Mouse (Mus musculus) adrenal gland, postnatal 36 days (tissue): ENCODE measurements around the gene Sulf2. TPM values are rescaled to one million over a fixed set of nuclear protein-coding genes. Genes with fewer than 3 reads are reported as not detected.

Source experiments
- DNase-seq, 2 experiments: peaks; one replicate each; pipeline ENCODE4 v3.0.0; 2021; ENCODE audit warnings: mixed read lengths in 1 of 2
- total RNA-seq, 2 experiments: library from RNA; stranded (reverse); gene quantifications; 2 replicates each; pipeline ENCODE4 v1.2.3; 2021

Sulf2 gene
- total RNA-seq, 2 experiments from 2014 or later: 51.6 to 117 TPM

DNA sequence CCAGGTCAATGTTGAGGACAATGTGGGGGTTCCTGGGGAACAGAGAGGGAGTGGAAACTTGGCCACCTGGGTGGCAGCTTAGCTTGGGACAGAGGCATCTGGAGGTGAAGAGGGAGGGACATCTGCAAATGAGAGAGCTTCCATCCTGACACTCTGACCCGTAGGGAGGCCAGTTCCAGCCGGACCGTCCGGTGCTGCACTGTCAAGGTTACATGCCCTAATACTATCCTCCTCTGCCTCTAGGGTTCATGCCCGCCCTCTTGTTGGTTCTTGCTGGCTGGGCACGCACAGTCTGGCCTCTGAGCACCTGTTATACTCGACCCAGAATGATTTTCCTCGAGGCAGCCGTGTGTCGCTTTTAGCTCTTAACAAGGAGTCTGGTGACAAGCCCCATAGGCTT, 69.7 kb downstream of the Sulf2 start:
- DNase-seq: no peak

GRCm38 (mm10) chr2:166084964-166085363, 70.5 kb downstream of the Sulf2 start:
- peak; percentile 68 to 78 for DNase-seq

GRCm38 (mm10) chr2:166084111-166084510, 71.4 kb downstream of the Sulf2 start:
- no peak for DNase-seq

GRCm38 (mm10) chr2:166083542-166084031, 71.9 kb downstream of the Sulf2 start:
- no peak for DNase-seq

DNA sequence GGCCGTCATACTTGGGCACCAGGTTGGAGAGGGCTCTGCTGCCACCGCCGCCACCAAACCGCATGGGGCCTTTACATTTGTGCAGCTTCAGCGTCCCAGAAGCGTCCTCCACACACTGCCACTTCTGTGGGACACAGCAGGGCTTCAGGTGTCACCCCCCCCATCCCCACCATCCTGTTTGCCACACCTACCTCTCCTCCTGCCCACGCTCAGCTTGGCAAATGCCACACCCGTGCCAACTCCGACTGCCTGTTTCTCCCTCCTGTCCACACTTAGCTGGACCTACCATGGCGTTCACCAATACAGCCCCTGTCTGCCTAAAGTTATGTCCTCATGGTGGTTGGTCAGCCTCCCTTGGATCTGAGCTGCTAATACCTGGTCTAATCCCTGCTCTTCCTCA, 72.8 kb downstream of the Sulf2 start:
- DNase-seq: no peak

GRCm38 (mm10) chr2:166082193-166082592, 73.3 kb downstream of the Sulf2 start:
- peak; percentile 84 to 87 for DNase-seq

GRCm38 (mm10) chr2:166080967-166081750, 74.3 kb downstream of the Sulf2 start:
- DNase-seq: peak; percentile 76 to 83

DNA sequence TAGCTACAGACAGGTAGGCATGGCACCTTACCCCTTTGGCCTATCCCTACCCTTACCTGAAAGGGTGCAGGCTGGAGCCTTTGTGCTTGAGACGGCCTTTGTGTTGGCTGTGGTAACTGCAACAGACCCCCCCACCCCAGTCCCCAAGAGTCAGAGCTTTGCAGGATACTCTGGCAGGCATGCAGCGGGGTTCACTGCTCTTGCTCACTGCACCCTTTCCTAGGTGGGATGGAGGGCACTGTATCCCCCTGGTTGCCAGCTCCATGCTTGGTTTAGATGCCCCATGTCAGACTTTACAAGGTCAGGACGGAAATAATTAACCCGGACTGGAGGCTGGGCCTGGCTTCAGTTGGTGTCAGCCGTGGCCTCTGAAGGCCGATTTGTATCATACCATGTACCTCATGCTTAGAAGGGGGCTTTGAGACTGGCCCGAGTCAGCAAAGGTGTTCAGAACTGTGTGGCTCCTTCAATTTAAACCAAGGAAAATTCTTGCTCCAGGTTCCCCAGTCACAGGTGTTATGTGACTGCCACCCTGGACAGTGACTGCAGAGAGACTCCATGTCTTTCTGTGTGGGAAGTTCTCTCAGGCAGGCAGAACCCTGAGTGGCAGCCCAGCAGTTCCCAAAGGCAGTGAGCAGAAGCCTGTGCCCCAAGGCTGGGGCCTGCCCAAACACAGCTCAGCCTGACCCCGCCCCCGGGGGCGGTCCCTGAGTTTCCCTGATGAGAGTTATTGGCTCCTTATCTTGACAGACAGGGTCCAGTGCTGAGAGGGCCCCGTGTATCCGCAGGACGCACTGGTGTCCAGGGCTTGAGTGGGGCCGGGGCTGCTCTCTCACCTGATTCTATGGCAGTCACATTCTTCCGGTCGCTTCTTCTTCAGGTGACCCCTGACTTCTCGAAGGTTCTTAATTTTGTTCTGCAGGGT, 75.2 kb downstream of the Sulf2 start:
- peak; percentile 83 to 91 for DNase-seq

DNA sequence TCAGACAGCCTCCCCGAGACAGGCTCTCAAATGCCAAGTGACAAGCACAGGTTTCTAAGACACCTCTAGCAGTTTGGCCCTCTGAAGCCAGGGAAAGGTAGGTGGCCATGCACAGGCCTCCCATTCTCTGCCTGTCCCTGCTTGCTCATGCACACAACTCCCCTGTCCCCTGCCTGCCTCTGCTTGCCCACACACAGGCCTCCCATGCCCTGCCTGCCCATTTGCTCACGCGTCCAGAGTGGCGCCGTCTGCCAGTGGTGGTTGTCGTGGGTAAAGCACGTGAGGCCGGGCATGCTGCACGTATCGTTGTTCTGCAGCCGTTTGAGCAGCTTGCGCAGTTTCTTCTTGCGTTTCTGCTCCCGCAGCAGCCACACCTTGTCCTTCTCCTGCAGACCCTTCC, 76.2 kb downstream of the Sulf2 start:
- DNase-seq: no peak

DNA sequence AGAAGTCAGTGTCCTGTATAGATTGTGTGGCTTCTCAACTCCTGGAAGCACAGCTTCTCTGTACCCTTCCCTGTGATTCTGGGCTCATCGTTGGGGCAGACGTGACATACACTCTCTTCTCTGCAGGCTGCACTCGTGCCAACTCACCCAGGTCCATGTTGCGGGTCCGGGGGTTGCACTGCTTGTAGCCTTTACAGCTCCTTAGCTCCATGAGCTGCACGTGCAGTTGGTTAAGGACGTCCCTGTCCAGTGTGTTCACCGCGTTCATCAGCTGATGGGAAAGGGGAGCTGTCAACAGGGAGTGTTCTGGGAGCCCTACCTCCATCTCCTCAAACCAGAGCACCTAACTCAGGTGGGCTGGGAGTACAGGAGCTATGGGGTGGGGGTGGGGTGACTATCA, 78.1 kb downstream of the Sulf2 start:
- no peak for DNase-seq

GRCm38 (mm10) chr2:166074322-166074721, 81.1 kb downstream of the Sulf2 start:
- DNase-seq: no peak

- DNase-seq: no peak
Measured at GRCm38 (mm10) chr2:166073082-166073481, 82.4 kb downstream of the Sulf2 start.

DNA sequence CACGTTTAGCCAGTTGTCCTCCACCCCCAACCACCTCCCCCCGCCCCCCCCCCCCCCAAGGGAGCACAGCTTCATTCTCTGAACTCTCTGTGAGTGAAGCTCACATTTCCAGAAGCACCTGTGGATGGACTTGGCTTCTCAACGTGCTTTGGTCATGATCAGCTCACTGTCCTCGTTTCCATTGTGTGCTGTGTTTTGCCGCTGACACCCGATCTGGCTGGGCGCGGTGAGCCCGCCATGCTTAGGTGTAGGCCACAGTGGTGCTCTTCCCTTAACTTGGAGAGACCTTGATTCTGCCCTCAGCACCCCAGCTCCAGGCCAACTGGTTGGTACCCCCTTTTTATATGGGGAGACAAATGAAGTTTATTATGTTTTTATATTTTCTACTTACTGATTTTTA, 83.6 kb downstream of the Sulf2 start:
- DNase-seq: no peak

GRCm38 (mm10) chr2:166071481-166071880, 84.0 kb downstream of the Sulf2 start:
- no peak for DNase-seq

GRCm38 (mm10) chr2:166069738-166070137, 85.7 kb downstream of the Sulf2 start:
- DNase-seq: no peak

DNA sequence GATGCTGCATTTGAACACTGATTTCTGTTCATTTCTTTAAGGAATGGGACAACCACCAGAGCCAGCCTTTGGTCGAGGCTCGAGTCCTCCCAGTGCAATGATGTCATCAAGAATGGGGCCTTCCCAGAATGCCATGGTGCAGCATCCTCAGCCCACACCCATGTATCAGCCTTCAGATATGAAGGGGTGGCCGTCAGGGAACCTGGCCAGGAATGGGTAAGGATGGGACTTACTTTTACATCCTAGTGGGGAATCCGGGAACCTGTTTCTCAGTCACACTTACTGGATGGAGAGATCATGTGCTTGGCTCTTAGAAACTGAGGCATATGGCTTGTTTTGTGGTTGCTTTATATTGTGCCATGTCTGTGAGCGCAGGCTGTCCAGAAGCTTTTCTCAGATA, 86.3 kb downstream of the Sulf2 start:
- no peak for DNase-seq

DNA sequence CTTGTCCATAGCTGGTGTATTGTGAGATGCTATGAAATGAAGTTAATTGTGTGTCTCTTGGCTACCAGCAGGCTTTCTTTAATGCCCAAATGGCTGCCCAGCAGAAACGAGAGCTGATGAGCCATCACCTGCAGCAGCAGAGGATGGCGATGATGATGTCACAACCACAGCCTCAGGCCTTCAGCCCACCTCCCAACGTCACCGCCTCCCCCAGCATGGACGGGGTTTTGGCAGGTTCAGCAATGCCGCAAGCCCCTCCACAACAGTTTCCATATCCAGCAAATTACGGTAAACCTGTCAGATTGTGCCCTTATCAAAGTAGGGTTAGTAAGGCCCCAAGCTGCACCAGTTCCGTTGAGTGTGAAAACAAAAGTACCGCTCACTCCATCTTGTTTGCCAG, 87.2 kb downstream of the Sulf2 start:
- DNase-seq: no peak

DNA sequence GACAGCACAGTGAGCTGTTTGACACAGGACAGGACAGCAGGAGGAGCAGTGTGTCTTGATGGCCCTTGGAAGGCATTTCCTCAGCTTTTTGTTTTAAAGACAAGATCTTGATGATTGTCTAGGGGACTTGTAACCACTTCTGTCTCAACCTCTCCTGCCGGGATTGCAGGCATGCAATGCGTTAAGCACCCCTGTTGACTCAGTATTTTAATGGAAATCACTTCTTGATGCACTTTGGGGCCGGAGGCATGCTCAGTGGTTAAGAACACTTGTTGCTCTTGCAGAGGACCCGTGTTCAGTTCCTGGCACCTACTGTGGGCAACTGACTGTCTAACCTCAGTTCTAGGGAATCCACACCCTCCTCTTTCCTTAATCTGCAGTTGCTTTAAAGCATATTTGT, 89.0 kb downstream of the Sulf2 start:
- no peak for DNase-seq

GRCm38 (mm10) chr2:166062431-166062830, 93.0 kb downstream of the Sulf2 start:
- no peak for DNase-seq

DNA sequence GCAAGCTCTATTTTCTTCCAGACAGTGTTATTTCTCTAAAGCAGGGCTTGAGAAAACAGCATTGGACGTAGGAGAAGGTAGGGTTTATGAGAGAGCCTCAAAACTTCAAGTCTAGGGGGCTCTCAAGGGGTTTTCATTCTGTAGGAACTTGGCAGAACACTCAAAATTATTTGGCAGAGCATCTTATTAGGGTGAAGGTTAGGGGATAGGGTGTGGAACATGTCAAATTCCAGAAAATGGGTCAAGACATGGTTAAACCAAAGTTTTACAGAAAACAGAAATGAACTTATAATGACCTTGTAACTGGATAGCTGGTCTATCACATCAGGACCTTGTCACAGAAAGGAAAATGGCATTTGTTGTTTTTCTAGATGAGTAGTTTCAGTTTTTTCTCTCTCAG, 93.5 kb downstream of the Sulf2 start:
- no peak for DNase-seq

DNA sequence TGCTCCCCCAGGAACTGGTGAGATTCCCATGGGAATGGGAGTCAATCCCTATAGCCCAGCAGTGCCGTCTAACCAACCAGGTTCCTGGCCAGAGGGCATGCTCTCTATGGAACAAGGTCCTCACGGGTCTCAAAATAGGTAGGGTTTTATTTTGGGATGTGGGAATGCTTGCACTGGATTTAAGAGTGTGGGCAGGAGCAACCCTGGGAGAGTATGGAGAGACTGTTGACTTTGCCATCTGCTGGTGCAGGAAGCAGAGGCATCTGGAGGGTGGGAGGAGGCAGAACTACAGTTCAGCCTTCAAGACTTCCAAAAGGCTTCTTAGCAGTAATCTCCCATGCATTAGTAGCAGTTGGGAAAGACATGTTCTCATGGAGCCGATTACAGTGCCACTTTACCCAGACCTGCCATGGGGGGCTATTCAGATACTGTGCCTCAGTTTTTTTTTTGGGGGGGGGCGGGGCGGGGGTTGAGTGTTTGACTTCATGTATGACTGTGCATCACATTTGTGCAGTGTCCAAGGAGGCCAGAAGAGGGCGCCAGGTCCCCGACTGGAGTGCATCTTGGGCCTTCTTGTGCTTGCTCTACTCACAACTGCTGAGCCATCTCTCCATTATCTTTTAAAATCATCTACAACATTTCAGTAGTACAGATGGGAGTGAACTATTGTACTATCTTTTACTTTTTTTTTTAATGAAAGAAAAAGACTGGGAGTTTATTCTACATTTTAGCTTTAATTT, 95.6 kb downstream of the Sulf2 start:
- peak; percentile 54 to 77 for DNase-seq

GRCm38 (mm10) chr2:166054002-166054539, 101.4 kb downstream of the Sulf2 start:
- DNase-seq: no peak
